Mouse (Mus musculus) gastrocnemius, postnatal 14 days (tissue): Measurements from ENCODE around the gene Col11a1. TPM values are rescaled to one million over a fixed set of nuclear protein-coding genes. Genes with fewer than 3 reads are reported as not detected.

ENCODE experiments used
- DNase-seq: peaks from one replicate; pipeline ENCODE4 v3.0.0; 2021; ENCODE audit warnings: mixed read lengths
- intact Hi-C: fragments of 180-260 bp; cut with DNase I; formaldehyde crosslinking; loops from one replicate; pipeline ENCODE4 v1.15.1; 2025; ENCODE audit warnings: low total_unique reads
- long read RNA-seq, 2 experiments: library from polyadenylated mRNA; stranded (forward); transcript quantifications; one replicate each; pipeline ENCODE4 v2.0.0; 2021
- total RNA-seq, 2 experiments: library from RNA; stranded (reverse); gene quantifications; 2 replicates each; pipeline ENCODE4 v1.2.3; 2021

The Col11a1 gene
- total RNA-seq = 10 to 100 TPM; 32.4 to 35.3 TPM
- long read RNA-seq, experiment 1, full-length matches to known transcripts = 5 of 14 reads
- long read RNA-seq, experiment 1, partial matches to known transcripts = 7 of 14 reads
- long read RNA-seq, experiment 1, other reads (novel, unspliced or antisense) = 2 of 14 reads
- long read RNA-seq, experiment 2, full-length matches to known transcripts = 8 of 12 reads
- long read RNA-seq, experiment 2, partial matches to known transcripts = 4 of 12 reads
- long read RNA-seq, experiment 2, other reads (novel, unspliced or antisense) = 0 of 12 reads

- intact Hi-C loops = no loop called here
- peak; percentile 58 for DNase-seq
Observed at GRCm38 (mm10) chr3:114029971-114030635, at the start of gene Col11a1. TSS of gene Col11a1 (plus strand) at chr3:114030540.

GRCm38 (mm10) chr3:113990936-113991335 lies 39.4 kb upstream of the Col11a1 start:
- intact Hi-C loops = no loop called here
- DNase-seq = no peak

- no peak for DNase-seq
- intact Hi-C loops = no loop called here
Observed at GRCm38 (mm10) chr3:114030886-114031285, 546 bp downstream of the Col11a1 start.

GRCm38 (mm10) chr3:114031351-114032213 lies 1.2 kb downstream of the Col11a1 start:
- DNase-seq = peak; percentile 3
- intact Hi-C loops = no loop called here

GRCm38 (mm10) chr3:114032333-114032732 lies 2.0 kb downstream of the Col11a1 start:
- intact Hi-C loops = no loop called here
- peak; percentile 3 for DNase-seq

GRCm38 (mm10) chr3:114052406-114052805 lies 22.1 kb downstream of the Col11a1 start:
- intact Hi-C loops = no loop called here
- no peak for DNase-seq

GRCm38 (mm10) chr3:114053501-114053900 lies 23.2 kb downstream of the Col11a1 start:
- intact Hi-C loops = no loop called here
- no peak for DNase-seq

- DNase-seq = no peak
- intact Hi-C loops = no loop called here
Observed at GRCm38 (mm10) chr3:114065123-114065522, 34.8 kb downstream of the Col11a1 start.

GRCm38 (mm10) chr3:114065587-114065986 lies 35.2 kb downstream of the Col11a1 start:
- intact Hi-C loops = no loop called here
- DNase-seq = peak; percentile 35

GRCm38 (mm10) chr3:114099335-114099734 lies 69.0 kb downstream of the Col11a1 start:
- intact Hi-C loops = no loop called here
- no peak for DNase-seq

GRCm38 (mm10) chr3:114107099-114107498 lies 76.8 kb downstream of the Col11a1 start:
- DNase-seq = no peak
- intact Hi-C loops = no loop called here

GRCm38 (mm10) chr3:114147140-114147539 lies 116.8 kb downstream of the Col11a1 start:
- intact Hi-C loops = no loop called here
- no peak for DNase-seq

- intact Hi-C loops = no loop called here
- DNase-seq = no peak
Observed at GRCm38 (mm10) chr3:114197964-114198750, 167.8 kb downstream of the Col11a1 start.

- intact Hi-C loops = no loop called here
- no peak for DNase-seq
Observed at GRCm38 (mm10) chr3:114212255-114212654, 181.9 kb downstream of the Col11a1 start.

- DNase-seq = no peak
- intact Hi-C loops = no loop called here
Observed at GRCm38 (mm10) chr3:114216105-114216504, 185.8 kb downstream of the Col11a1 start.

GRCm38 (mm10) chr3:114229501-114229900 lies 199.2 kb downstream of the Col11a1 start:
- intact Hi-C loops = no loop called here
- DNase-seq = no peak
